Mouse (Mus musculus): ENCODE measurements around the gene Pak6. TPM values are rescaled to one million over a fixed set of nuclear protein-coding genes. Genes with fewer than 3 reads are reported as not detected.

The Pak6 gene
- polyA plus RNA-seq, 2 experiments: 4.6 to 5.5 TPM

DNA sequence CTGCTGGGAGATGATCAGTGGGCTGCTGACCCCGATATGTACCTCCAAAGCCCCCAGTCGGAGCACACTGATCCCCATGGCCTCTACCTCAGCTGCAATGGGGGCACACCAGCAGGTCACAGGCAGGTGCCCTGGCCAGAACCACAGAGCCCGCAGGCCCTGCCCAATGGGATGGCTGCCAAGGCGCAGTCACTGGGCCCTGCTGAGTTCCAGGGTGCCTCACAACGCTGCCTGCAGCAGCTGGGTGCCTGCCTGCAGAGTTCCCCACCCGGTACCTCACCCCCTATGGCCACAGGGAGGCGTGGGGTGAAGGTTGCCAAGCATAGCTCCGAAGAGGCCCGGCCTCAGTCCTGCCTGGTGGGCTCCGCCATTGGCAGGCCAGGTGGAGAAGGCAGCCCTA lies 26.8 kb downstream of the Pak6 start:
- TF ChIP-seq POLR2A (IDR thresholded peaks at IDR 0.05; ENCODE audit: borderline replicate concordance, extremely low read depth, insufficient read depth, insufficient read length): no peak
- WGBS: 80% methylated on average over 9 of the region's 10 CpGs
- no peak overlapping the region for H3K9ac ChIP-seq (ENCODE audit: low read depth, low read length, severe bottlenecking)
- H3K4me3 ChIP-seq (replicated peaks; ENCODE audit: low read length): no peak overlapping the region
- no peaks in the 10 kb centered on the region for H3K27me3 ChIP-seq (ENCODE audit: control insufficient read depth, insufficient read depth, low read length)
- ATAC-seq (ENCODE audit: low FRiP score, low read depth) (no peak), DNase-seq (ENCODE audit: low spot score) (no peak)
- no peak overlapping the region for H3K4me2 ChIP-seq (replicated peaks; ENCODE audit: low read depth, low read length, severe bottlenecking)
- no peak overlapping the region for H3K27ac ChIP-seq (replicated peaks; ENCODE audit: low read depth, low read length)
- H3K4me1 ChIP-seq (ENCODE audit: control insufficient read depth, insufficient read depth, low read length): no peaks in the 10 kb centered on the region
- H3K9me3 ChIP-seq (ENCODE audit: control insufficient read depth, low read length): no peaks in the 10 kb centered on the region
- no peaks in the 10 kb centered on the region for H3K36me3 ChIP-seq (ENCODE audit: control insufficient read depth, insufficient read depth, low read length)

GRCm38 (mm10) chr2:118693370-118693966 lies 30.4 kb downstream of the Pak6 start:
- Histone ChIP-seq H3K4me2 (replicated peaks; ENCODE audit: low read depth, low read length, severe bottlenecking) (no peak overlapping the region), H3K9me3 (ENCODE audit: control insufficient read depth, low read length) (no peaks in the 10 kb centered on the region), H3K4me3 (replicated peaks; ENCODE audit: low read length) (no peak overlapping the region), H3K9ac (ENCODE audit: low read depth, low read length, severe bottlenecking) (no peak overlapping the region), H3K27ac (replicated peaks; ENCODE audit: low read depth, low read length) (no peak overlapping the region), H3K4me1 (ENCODE audit: control insufficient read depth, insufficient read depth, low read length) (no peaks in the 10 kb centered on the region), H3K27me3 (ENCODE audit: control insufficient read depth, insufficient read depth, low read length) (peaks cover 17% of the 10 kb centered on the region; the same call in 1 of the 2 replicates), H3K36me3 (ENCODE audit: control insufficient read depth, insufficient read depth, low read length) (no peaks in the 10 kb centered on the region)
- ATAC-seq (ENCODE audit: low FRiP score, low read depth): no peak
- 81% methylated on average over 19 of the region's 19 CpGs for WGBS
- no peak for TF ChIP-seq POLR2A (IDR thresholded peaks at IDR 0.05; ENCODE audit: borderline replicate concordance, extremely low read depth, insufficient read depth, insufficient read length)
- DNase-seq (ENCODE audit: low spot score): no peak

GRCm38 (mm10) chr2:118695677-118696232 lies 32.7 kb downstream of the Pak6 start:
- ATAC-seq (ENCODE audit: low FRiP score, low read depth): no peak
- H3K36me3 ChIP-seq (ENCODE audit: control insufficient read depth, insufficient read depth, low read length): no peaks in the 10 kb centered on the region
- peak; percentile 75 for DNase-seq (ENCODE audit: low spot score)
- H3K4me1 ChIP-seq (ENCODE audit: control insufficient read depth, insufficient read depth, low read length): peaks cover 6% of the 10 kb centered on the region; the same call in 1 of the 2 replicates
- no peak for TF ChIP-seq POLR2A (IDR thresholded peaks at IDR 0.05; ENCODE audit: borderline replicate concordance, extremely low read depth, insufficient read depth, insufficient read length)
- no peak overlapping the region for H3K4me3 ChIP-seq (replicated peaks; ENCODE audit: low read length)
- H3K9me3 ChIP-seq (ENCODE audit: control insufficient read depth, low read length): no peaks in the 10 kb centered on the region
- H3K4me2 ChIP-seq (replicated peaks; ENCODE audit: low read depth, low read length, severe bottlenecking): no peak overlapping the region
- 31% methylated on average over 11 of the region's 11 CpGs for WGBS
- H3K27ac ChIP-seq (replicated peaks; ENCODE audit: low read depth, low read length): no peak overlapping the region
- peaks cover 34% of the 10 kb centered on the region for H3K27me3 ChIP-seq (ENCODE audit: control insufficient read depth, insufficient read depth, low read length)
- no peak overlapping the region for H3K9ac ChIP-seq (ENCODE audit: low read depth, low read length, severe bottlenecking)

DNA sequence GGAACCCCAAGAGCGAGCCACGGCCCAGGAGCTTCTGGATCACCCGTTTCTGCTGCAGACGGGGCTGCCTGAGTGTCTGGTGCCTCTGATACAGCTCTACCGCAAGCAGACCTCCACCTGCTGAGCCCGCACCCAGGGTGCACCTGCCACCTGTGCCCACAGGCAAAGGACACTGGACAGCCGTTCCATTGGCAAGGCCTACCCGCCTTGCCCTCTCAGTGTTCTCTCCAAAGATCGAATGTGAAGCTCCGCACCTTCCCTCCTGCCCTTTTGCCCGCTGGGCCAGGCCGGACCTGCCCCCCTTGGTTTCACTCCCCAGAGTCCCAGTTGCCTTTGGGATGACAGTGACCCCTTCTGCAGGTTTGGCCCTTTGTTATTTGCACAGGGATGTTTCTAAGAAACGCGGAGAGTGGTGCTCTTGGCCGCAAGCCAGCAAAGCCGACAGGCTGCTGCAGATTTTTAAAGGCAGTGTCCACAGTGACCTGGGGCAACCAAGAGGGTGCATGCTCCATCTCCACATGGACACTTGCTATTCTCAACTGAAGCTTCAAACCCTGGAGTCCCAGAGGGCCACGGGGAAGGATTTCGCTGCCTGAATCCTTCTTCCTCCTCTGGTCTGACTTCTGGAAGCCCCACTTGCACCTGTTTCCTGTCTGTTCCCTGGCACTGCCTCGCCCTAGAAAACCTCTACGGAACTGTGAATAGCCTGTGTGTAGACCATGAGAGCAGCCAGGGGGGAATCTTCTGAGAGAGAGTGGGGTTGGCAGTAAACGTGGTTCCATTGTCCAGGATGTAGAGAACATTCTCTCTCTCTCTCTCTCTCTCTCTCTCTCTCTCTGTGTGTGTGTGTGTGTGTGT lies 33.6 kb downstream of the Pak6 start:
- H3K27ac ChIP-seq (replicated peaks; ENCODE audit: low read depth, low read length): no peak overlapping the region
- H3K4me3 ChIP-seq (replicated peaks; ENCODE audit: low read length): no peak overlapping the region
- H3K4me1 ChIP-seq (ENCODE audit: control insufficient read depth, insufficient read depth, low read length): peaks cover 7% of the 10 kb centered on the region; the same call in 1 of the 2 replicates
- no peak for TF ChIP-seq POLR2A (IDR thresholded peaks at IDR 0.05; ENCODE audit: borderline replicate concordance, extremely low read depth, insufficient read depth, insufficient read length)
- H3K9me3 ChIP-seq (ENCODE audit: control insufficient read depth, low read length): no peaks in the 10 kb centered on the region
- H3K9ac ChIP-seq (ENCODE audit: low read depth, low read length, severe bottlenecking): no peak overlapping the region
- peaks cover 43% of the 10 kb centered on the region for H3K27me3 ChIP-seq (ENCODE audit: control insufficient read depth, insufficient read depth, low read length)
- no peaks in the 10 kb centered on the region for H3K36me3 ChIP-seq (ENCODE audit: control insufficient read depth, insufficient read depth, low read length)
- DNase-seq (ENCODE audit: low spot score) (no peak), ATAC-seq (ENCODE audit: low FRiP score, low read depth) (no peak)
- no peak overlapping the region for H3K4me2 ChIP-seq (replicated peaks; ENCODE audit: low read depth, low read length, severe bottlenecking)
- 47% methylated on average over 21 of the region's 21 CpGs for WGBS

- no peak overlapping the region for H3K4me2 ChIP-seq (replicated peaks; ENCODE audit: low read depth, low read length, severe bottlenecking)
- H3K27ac ChIP-seq (replicated peaks; ENCODE audit: low read depth, low read length): no peak overlapping the region
- DNase-seq (ENCODE audit: low spot score): no peak
- no peak for TF ChIP-seq POLR2A (IDR thresholded peaks at IDR 0.05; ENCODE audit: borderline replicate concordance, extremely low read depth, insufficient read depth, insufficient read length)
- peaks cover 50% of the 10 kb centered on the region for H3K27me3 ChIP-seq (ENCODE audit: control insufficient read depth, insufficient read depth, low read length)
- H3K4me1 ChIP-seq (ENCODE audit: control insufficient read depth, insufficient read depth, low read length): peaks cover 7% of the 10 kb centered on the region; the same call in 1 of the 2 replicates
- H3K9ac ChIP-seq (ENCODE audit: low read depth, low read length, severe bottlenecking): no peak overlapping the region
- no peaks in the 10 kb centered on the region for H3K36me3 ChIP-seq (ENCODE audit: control insufficient read depth, insufficient read depth, low read length)
- H3K9me3 ChIP-seq (ENCODE audit: control insufficient read depth, low read length): no peaks in the 10 kb centered on the region
- 46% methylated on average over 5 of the region's 5 CpGs for WGBS
- ATAC-seq (ENCODE audit: low FRiP score, low read depth): no peak
- no peak overlapping the region for H3K4me3 ChIP-seq (replicated peaks; ENCODE audit: low read length)
These were observed 34.3 kb downstream of the Pak6 start for GRCm38 (mm10) chr2:118697311-118697877.
